Mouse (Mus musculus): ENCODE measurements around the gene Sgca.

GRCm38 (mm10) chr11:94916477-94916876 is 59.6 kb downstream of the Sgca start:
- TF ChIP-seq CTCF (IDR thresholded peaks at IDR 0.05) (no peak), EP300 (IDR thresholded peaks at IDR 0.05; ENCODE audit: insufficient read depth, low read depth, low read length) (peak; percentile 49; the same call in 1 of the 2 replicates)

Measured in heart, adult 2 months (tissue).